Mouse (Mus musculus): Measurements from ENCODE around the gene Gm17606. TPM values are rescaled to one million over a fixed set of nuclear protein-coding genes. Genes with fewer than 3 reads are reported as not detected.

The Gm17606 gene
- total RNA-seq, 2 experiments from 2014 or later: not detected

- no peak for DNase-seq
- intact Hi-C loops (cut with DNase I): no loop called here
These were observed 17.4 kb upstream of the Gm17606 start for GRCm38 (mm10) chr14:54623334-54623733.

- DNase-seq: no peak
- intact Hi-C loops (cut with DNase I): no loop called here
These were observed 15.8 kb upstream of the Gm17606 start for GRCm38 (mm10) chr14:54624976-54625375.

- no peak for DNase-seq
- intact Hi-C loops (cut with DNase I): no loop called here
These were observed 12.6 kb upstream of the Gm17606 start for GRCm38 (mm10) chr14:54628103-54628502.

- intact Hi-C loops (cut with DNase I): no loop called here
- no peak for DNase-seq
These were observed 11.0 kb upstream of the Gm17606 start for GRCm38 (mm10) chr14:54629797-54630196.

- no peak for DNase-seq
These were observed 10.0 kb upstream of the Gm17606 start for GRCm38 (mm10) chr14:54630583-54631239.

GRCm38 (mm10) chr14:54631240-54631599 is 9.5 kb upstream of the Gm17606 start:
- intact Hi-C loops (cut with DNase I): no loop called here
- DNase-seq: no peak

More at GRCm38 (mm10) chr14:54630583-54631239, 10.0 kb upstream of the Gm17606 start:
- intact Hi-C loops (cut with DNase I): no loop called here

GRCm38 (mm10) chr14:54632252-54632651 is 8.5 kb upstream of the Gm17606 start:
- DNase-seq: no peak
- intact Hi-C loops (cut with DNase I): no loop called here

GRCm38 (mm10) chr14:54634182-54634581 is 6.6 kb upstream of the Gm17606 start:
- intact Hi-C loops (cut with DNase I): no loop called here

GRCm38 (mm10) chr14:54636954-54637353 is 3.8 kb upstream of the Gm17606 start:
- intact Hi-C loops (cut with DNase I): no loop called here
- DNase-seq: peak; percentile 62

More at GRCm38 (mm10) chr14:54634182-54634581, 6.6 kb upstream of the Gm17606 start:
- DNase-seq: no peak

- DNase-seq: no peak
- intact Hi-C loops (cut with DNase I): no loop called here
These were observed 2.5 kb upstream of the Gm17606 start for GRCm38 (mm10) chr14:54638210-54638609.

- DNase-seq: peak; percentile 42
- intact Hi-C loops (cut with DNase I): loop anchor here (5.0 to 10.0 kb wide), 4 partner anchors 73 to 578 kb away; partner anchors contain the start of gene Slc7a7
These were observed 631 bp upstream of the Gm17606 start for GRCm38 (mm10) chr14:54640121-54640520.

- intact Hi-C loops (cut with DNase I): loop anchor here (5.0 to 10.0 kb wide), 4 partner anchors 74 to 579 kb away; partner anchors contain the start of gene Slc7a7
These were observed 685 bp downstream of the Gm17606 start, which contains the start of gene Cdh24 for GRCm38 (mm10) chr14:54641305-54641969. Gene Cdh24, minus strand, starts transcription at chr14:54641364.

GRCm38 (mm10) chr14:54642224-54642944 is 1.6 kb downstream of the Gm17606 start:
- intact Hi-C loops (cut with DNase I): loop anchor here (5.0 to 10.0 kb wide), 4 partner anchors 75 to 580 kb away; partner anchors contain the start of gene Slc7a7
- DNase-seq: no peak

More at GRCm38 (mm10) chr14:54641305-54641969, 685 bp downstream of the Gm17606 start, which contains the start of gene Cdh24:
- DNase-seq: peak; percentile 94

- intact Hi-C loops (cut with DNase I): loop anchor here (5.0 to 10.0 kb wide), 4 partner anchors 76 to 581 kb away; partner anchors contain the start of gene Slc7a7
- DNase-seq: no peak
These were observed 2.3 kb downstream of the Gm17606 start for GRCm38 (mm10) chr14:54643011-54643410.

- intact Hi-C loops (cut with DNase I): loop anchor here (5.0 to 10.0 kb wide), 4 partner anchors 77 to 582 kb away; partner anchors contain the start of gene Slc7a7
- no peak for DNase-seq
These were observed 3.5 kb downstream of the Gm17606 start for GRCm38 (mm10) chr14:54644294-54644693.

GRCm38 (mm10) chr14:54646455-54646854 is 5.7 kb downstream of the Gm17606 start:
- intact Hi-C loops (cut with DNase I): loop anchor here (10.0 kb wide), 1 partner anchor 232 kb away; the partner anchor contains the start of gene Slc7a7
- no peak for DNase-seq

GRCm38 (mm10) chr14:54646898-54647636 is 6.3 kb downstream of the Gm17606 start:
- no peak for DNase-seq
- intact Hi-C loops (cut with DNase I): loop anchor here (10.0 kb wide), 1 partner anchor 232 kb away; the partner anchor contains the start of gene Slc7a7

GRCm38 (mm10) chr14:54647900-54648299 is 7.1 kb downstream of the Gm17606 start:
- intact Hi-C loops (cut with DNase I): loop anchor here (10.0 kb wide), 1 partner anchor 233 kb away; the partner anchor contains the start of gene Slc7a7
- DNase-seq: no peak

- intact Hi-C loops (cut with DNase I): no loop called here
These were observed 10.1 kb downstream of the Gm17606 start for GRCm38 (mm10) chr14:54650621-54651454.

More at GRCm38 (mm10) chr14:54650621-54651454, 10.1 kb downstream of the Gm17606 start:
- DNase-seq: peak; percentile 92
